Mouse (Mus musculus): ENCODE measurements around the gene Prelid3b. TPM values are rescaled to one million over a fixed set of nuclear protein-coding genes. Genes with fewer than 3 reads are reported as not detected.

Prelid3b gene
- polyA plus RNA-seq, 1 experiment from 2014 or later, result 130 TPM

- no peak for DNase-seq (ENCODE audit: low spot score)
- no peak overlapping the region for H3K9ac ChIP-seq (ENCODE audit: low read depth, low read length)
- H3K9me3 ChIP-seq (ENCODE audit: control insufficient read depth, low read length), result no peaks in the 10 kb centered on the region
- H3K4me1 ChIP-seq (replicated peaks; ENCODE audit: control insufficient read depth, insufficient read depth, low read length), result no peaks in the 10 kb centered on the region
- WGBS, result 92% methylated on average over 12 of the region's 12 CpGs
- H3K4me2 ChIP-seq (replicated peaks; ENCODE audit: low read depth, low read length), result no peak overlapping the region
- no peaks in the 10 kb centered on the region for H3K27me3 ChIP-seq (ENCODE audit: control insufficient read depth, insufficient read depth, low read length)
- no peak overlapping the region for H3K4me3 ChIP-seq (ENCODE audit: low read depth, low read length)
- no peak for ATAC-seq (ENCODE audit: low FRiP score)
- H3K27ac ChIP-seq (ENCODE audit: low read depth, low read length), result no peak overlapping the region
- H3K36me3 ChIP-seq (ENCODE audit: control insufficient read depth, insufficient read depth, low read length), result peaks cover 20% of the 10 kb centered on the region
These were observed 46.0 kb downstream of the Prelid3b start for GRCm38 (mm10) chr2:174426856-174427255.

GRCm38 (mm10) chr2:174424301-174425085, 48.4 kb downstream of the Prelid3b start:
- Histone ChIP-seq H3K9me3 (ENCODE audit: control insufficient read depth, low read length) (no peaks in the 10 kb centered on the region), H3K27me3 (ENCODE audit: control insufficient read depth, insufficient read depth, low read length) (no peaks in the 10 kb centered on the region), H3K4me2 (replicated peaks; ENCODE audit: low read depth, low read length) (no peak overlapping the region), H3K27ac (ENCODE audit: low read depth, low read length) (no peak overlapping the region), H3K4me3 (ENCODE audit: low read depth, low read length) (no peak overlapping the region), H3K4me1 (replicated peaks; ENCODE audit: control insufficient read depth, insufficient read depth, low read length) (no peaks in the 10 kb centered on the region), H3K9ac (ENCODE audit: low read depth, low read length) (no peak overlapping the region), H3K36me3 (ENCODE audit: control insufficient read depth, insufficient read depth, low read length) (peaks cover 20% of the 10 kb centered on the region)
- WGBS, result 92% methylated on average over 11 of the region's 11 CpGs
- ATAC-seq (ENCODE audit: low FRiP score), result no peak
- no peak for DNase-seq (ENCODE audit: low spot score)

- ATAC-seq (ENCODE audit: low FRiP score) (no peak), DNase-seq (ENCODE audit: low spot score) (no peak)
- peaks cover 3% of the 10 kb centered on the region; the same call in 1 of the 2 replicates for H3K4me1 ChIP-seq (replicated peaks; ENCODE audit: control insufficient read depth, insufficient read depth, low read length)
- WGBS, result 93% methylated on average over 6 of the region's 6 CpGs
- no peak overlapping the region for H3K4me2 ChIP-seq (replicated peaks; ENCODE audit: low read depth, low read length)
- H3K27me3 ChIP-seq (ENCODE audit: control insufficient read depth, insufficient read depth, low read length), result no peaks in the 10 kb centered on the region
- H3K9ac ChIP-seq (ENCODE audit: low read depth, low read length), result no peak overlapping the region
- peaks cover 16% of the 10 kb centered on the region for H3K36me3 ChIP-seq (ENCODE audit: control insufficient read depth, insufficient read depth, low read length)
- no peaks in the 10 kb centered on the region for H3K9me3 ChIP-seq (ENCODE audit: control insufficient read depth, low read length)
- no peak overlapping the region for H3K4me3 ChIP-seq (ENCODE audit: low read depth, low read length)
- H3K27ac ChIP-seq (ENCODE audit: low read depth, low read length), result no peak overlapping the region
These were observed 51.8 kb downstream of the Prelid3b start for GRCm38 (mm10) chr2:174421107-174421506.

- H3K4me1 ChIP-seq (replicated peaks; ENCODE audit: control insufficient read depth, insufficient read depth, low read length), result peaks cover 3% of the 10 kb centered on the region; the same call in 1 of the 2 replicates
- ATAC-seq (ENCODE audit: low FRiP score) (peak; percentile 94), DNase-seq (ENCODE audit: low spot score) (peak; percentile 100)
- H3K9me3 ChIP-seq (ENCODE audit: control insufficient read depth, low read length), result no peaks in the 10 kb centered on the region
- 1% methylated on average over 40 of the region's 40 CpGs for WGBS
- H3K27me3 ChIP-seq (ENCODE audit: control insufficient read depth, insufficient read depth, low read length), result no peaks in the 10 kb centered on the region
- H3K4me3 ChIP-seq (ENCODE audit: low read depth, low read length), result peak within 1 kb of the TSS; percentile 93
- H3K9ac ChIP-seq (ENCODE audit: low read depth, low read length), result peak within 1 kb of the TSS; percentile 91
- no peaks in the 10 kb centered on the region for H3K36me3 ChIP-seq (ENCODE audit: control insufficient read depth, insufficient read depth, low read length)
- H3K27ac ChIP-seq (ENCODE audit: low read depth, low read length), result peak within 1 kb of the TSS; percentile 53
- peak within 1 kb of the TSS; percentile 76 for H3K4me2 ChIP-seq (replicated peaks; ENCODE audit: low read depth, low read length)
These were observed 57.1 kb downstream of the Prelid3b start, which contains the start of gene Nelfcd for GRCm38 (mm10) chr2:174415731-174416310. Gene Nelfcd (plus strand): TSS chr2:174415804.

Other genes with a start within 250 kb of the Prelid3b start
- 1,233 and 1,244 TPM in 2 replicates for gene Gnas, start 188.8 kb downstream of the Prelid3b start, polyA plus RNA-seq (2014; fragmentation: Nextera tagmentation; extraction: Ambion mirVana)
- 17.6 and 22.8 TPM in 2 replicates for gene Gm20721, start 126.4 kb downstream of the Prelid3b start, polyA plus RNA-seq (2014; fragmentation: Nextera tagmentation; extraction: Ambion mirVana)
- 158 and 163 TPM in 2 replicates for gene Nelfcd, start 57.3 kb downstream of the Prelid3b start, polyA plus RNA-seq (2014; fragmentation: Nextera tagmentation; extraction: Ambion mirVana)
- gene Ctsz, start 34.0 kb downstream of the Prelid3b start, polyA plus RNA-seq (2014; fragmentation: Nextera tagmentation; extraction: Ambion mirVana), result 90.2 and 93.7 TPM in 2 replicates
- gene Tubb1, start 22.4 kb downstream of the Prelid3b start, polyA plus RNA-seq (2014; fragmentation: Nextera tagmentation; extraction: Ambion mirVana), result 5.3 and 5.7 TPM in 2 replicates
- 686 and 740 TPM in 2 replicates for gene Atp5e, start 9.0 kb downstream of the Prelid3b start, polyA plus RNA-seq (2014; fragmentation: Nextera tagmentation; extraction: Ambion mirVana)
- not detected in 2 replicates for gene Zfp831, start 170.5 kb upstream of the Prelid3b start, polyA plus RNA-seq (2014; fragmentation: Nextera tagmentation; extraction: Ambion mirVana)

Measured in hindbrain, embryonic 11.5 days (tissue).